Mouse (Mus musculus) C2C12 (cell line): Measurements from ENCODE around the gene Gm28308.

Source experiments
- CEBPB ChIP-seq: IDR thresholded peaks from one replicate; pipeline ENCODE4 v1.6.1; 2011; ENCODE audit warnings: low read depth, mild to moderate bottlenecking, control low read depth, moderate library complexity
- CTCF ChIP-seq: IDR thresholded peaks from one replicate; pipeline ENCODE4 v1.5.1; 2011; ENCODE audit not compliant: control insufficient read depth, insufficient read depth, insufficient read length

DNA sequence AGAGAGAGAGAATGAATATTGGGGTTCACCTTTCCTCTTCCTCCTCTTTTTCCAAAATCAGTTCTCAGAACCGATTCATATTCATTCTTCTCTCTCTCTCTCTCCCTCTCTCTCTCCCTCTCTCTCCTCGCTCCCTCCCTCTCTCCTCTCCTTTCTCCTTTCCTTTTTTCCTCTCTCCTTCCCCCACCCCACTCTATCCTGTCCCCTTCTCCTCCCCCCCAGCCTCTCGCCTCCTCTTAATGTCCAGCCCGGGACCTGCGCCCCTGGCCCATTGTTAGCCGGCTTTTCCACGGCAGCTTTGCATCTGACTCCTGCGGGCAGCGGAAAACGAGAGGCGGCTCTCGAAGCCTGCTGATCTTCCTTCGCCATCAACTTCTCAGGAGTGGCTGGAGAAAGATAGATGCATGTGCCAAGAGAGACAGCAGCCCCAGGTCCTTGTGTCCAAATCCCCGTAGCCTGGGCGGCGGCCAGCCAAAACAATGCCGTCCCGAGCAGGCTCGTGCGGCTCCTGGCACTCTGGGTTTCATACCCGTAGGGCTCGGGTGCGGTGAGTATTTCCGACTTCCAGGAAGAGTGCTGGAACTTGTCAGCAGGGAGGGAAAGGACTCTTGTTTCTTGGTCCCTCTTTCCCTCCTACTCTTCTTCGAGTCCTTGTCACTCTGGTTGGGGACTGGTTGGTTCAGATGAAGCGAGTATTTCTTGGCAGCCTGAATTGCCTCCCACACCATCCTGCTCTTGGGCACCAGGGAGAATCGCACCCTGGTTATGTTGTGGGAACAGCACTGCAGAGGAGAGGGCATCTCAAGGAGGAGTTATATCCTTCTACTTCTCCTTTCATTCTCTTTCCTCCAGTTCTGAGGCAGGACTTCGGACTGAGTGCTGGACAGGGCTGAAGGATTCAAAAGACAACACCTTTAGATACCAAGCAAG is 47.4 kb downstream of the Gm28308 start:
- TF ChIP-seq CTCF (no peak), CEBPB (no peak)
